Mouse (Mus musculus) liver, adult 2 months (tissue): Measurements from ENCODE around the gene Arhgap6.

Source experiments
- CTCF ChIP-seq: fragments of 200-500 bp; IDR thresholded peaks from 2 replicates; pipeline ENCODE4 v1.5.1; 2011; ENCODE audit warnings: low read depth, low read length, control low read depth
- POLR2A ChIP-seq: fragments of 200-500 bp; IDR thresholded peaks from 2 replicates; pipeline ENCODE4 v1.6.1; 2011; ENCODE audit warnings: low read length, control low read depth; ENCODE audit not compliant: insufficient read depth; ENCODE audit errors: extremely low read depth

DNA sequence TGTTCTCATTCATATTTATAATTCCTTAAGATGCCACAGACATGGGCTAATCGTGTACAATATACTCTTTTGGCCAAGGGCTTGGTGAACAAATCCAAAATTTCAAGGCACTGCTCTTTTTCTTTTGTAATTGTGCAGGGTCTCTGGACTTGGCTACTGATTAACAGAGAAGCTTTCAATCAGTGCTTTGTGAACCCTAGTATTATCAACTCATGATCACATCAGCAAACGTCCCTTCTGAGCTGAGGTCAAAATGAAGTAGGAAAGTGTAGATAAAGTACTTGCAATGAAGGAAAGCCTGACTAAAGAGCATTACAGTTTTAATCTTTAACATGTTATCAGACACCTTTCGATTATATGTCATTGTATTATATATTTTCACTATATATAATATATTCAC is 270.4 kb downstream of the Arhgap6 start:
- TF ChIP-seq CTCF (no peak), POLR2A (no peak)
